Mouse (Mus musculus): ENCODE measurements around the gene Hsf2.

Hsf2 gene

DNA sequence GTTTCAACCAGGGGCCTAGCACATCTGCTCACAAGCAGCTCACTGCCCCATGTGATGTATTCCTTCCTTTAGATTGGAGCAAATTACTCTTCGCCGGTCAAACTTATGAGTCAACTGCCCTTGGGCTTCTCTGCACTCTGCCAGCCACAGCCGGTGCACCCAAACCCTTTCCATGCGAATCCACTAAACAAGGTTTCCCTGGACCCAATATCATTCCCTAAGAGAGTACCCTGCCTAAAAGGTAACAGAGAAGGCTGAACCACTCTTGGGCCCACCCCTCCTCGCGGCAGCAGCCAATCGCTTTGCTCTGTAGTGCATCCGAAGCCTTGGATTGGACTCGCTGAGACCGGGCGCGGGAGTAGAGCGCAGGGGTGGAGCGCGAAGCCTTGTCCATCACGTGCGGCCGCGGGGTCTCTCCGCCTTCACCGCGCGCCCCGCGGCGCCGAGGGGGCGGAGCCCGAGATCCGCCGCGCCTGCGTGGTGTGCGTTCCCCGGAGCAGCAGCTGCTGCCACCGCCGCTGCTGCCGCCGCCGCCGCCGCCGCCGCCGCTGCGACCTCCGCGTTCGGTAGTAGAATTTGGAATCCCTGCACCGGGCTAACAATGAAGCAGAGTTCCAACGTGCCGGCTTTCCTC, at the start of gene Hsf2:
Gene Hsf2 (plus strand): TSS at position 478 of the 634 bp plus-strand sequence.
- peak; percentile 94 for DNase-seq

DNA sequence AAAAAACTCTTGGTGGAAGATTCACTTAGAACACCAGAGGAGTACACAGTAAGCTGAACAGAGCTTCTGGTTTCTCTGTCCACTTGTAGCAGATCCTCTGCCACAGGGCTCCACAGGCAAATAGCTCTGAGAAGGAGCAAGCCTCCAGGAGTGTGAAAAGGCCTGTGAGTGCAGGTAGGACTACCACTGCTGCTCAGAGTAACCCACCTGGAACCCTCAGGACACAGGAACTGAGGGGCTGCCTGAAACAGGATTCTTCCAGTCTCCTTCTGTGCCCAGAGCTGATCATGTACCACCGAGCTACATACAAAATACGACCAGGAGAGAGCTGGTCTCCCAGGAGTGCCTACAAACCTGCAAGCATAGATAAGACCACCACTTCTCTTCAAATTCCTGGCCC, 48.3 kb upstream of the Hsf2 start:
- no peak for DNase-seq

DNA sequence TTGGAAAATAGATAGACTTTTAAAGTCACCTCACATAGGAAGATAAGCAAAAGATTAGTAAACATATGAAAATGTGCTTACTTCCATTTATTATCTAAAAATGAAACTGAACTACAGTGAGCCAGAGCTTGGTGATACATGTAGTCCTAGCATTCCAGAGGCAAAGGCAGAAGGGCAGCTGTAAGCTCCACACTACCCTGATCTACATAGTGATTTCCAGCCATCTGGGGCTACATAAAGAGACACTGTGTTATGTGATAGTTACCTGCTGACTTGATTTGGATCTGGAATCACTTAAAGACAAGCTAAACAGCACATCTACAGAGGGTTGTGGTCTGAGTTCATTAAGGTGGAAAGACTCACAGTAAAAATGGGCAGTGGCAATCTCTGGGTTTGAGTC, 45.1 kb upstream of the Hsf2 start:
- DNase-seq: no peak

DNA sequence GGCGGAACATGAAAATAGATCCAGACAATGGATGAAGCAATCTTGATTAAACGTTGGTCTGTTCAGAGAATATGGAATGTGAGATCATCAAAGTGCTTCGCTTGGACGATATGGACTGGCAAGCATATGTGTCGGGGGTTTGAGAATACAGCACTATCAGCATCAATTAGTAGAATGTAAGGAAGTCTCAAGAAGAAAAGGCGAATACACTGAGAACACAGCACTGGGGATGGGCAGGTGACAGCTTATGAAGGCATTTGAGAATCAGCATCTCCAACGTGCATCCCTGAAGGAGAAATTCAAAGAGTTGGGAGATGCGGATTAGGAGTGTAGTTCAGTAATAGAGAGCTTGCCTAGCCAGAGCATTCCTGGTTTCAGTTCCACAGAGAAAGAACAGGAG, 41.8 kb upstream of the Hsf2 start:
- no peak for DNase-seq

DNA sequence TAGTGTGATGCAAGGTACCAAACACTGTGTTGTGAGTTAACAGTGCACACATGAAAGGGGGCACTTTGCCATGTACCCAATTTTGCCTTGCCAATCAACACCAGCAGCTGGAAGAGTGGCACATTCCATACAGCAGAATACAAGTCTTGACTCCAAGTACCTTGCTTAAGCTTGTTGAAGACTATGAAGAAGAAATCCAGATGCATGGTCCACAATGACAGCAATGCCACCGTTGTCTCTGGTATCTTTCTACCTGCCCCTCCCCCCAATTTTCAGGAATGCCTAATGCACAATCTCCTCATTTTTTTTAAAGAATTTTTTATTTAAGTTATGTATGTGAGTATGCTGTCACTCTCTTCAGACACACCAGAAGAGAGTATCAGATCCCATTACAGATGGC, 40.5 kb upstream of the Hsf2 start:
- no peak for DNase-seq

DNA sequence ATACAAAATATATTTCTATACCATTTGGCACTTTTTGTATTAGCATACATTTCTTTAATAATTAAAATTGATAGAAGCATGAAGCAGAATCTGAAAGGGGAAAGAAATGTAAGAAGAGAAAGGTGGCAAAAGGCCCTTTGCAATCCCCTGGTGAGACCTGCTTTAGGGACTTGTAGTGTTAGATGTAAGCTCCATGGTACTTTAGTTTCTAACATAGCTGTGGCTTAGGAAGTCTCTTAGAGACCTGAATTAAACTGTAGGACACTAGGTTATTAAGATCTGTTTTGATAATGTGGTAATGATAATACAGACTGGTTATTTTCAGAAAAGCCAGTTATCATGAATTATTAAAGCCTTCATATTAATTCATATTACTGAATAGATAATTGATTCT, 38.5 kb upstream of the Hsf2 start:
- DNase-seq: no peak

DNA sequence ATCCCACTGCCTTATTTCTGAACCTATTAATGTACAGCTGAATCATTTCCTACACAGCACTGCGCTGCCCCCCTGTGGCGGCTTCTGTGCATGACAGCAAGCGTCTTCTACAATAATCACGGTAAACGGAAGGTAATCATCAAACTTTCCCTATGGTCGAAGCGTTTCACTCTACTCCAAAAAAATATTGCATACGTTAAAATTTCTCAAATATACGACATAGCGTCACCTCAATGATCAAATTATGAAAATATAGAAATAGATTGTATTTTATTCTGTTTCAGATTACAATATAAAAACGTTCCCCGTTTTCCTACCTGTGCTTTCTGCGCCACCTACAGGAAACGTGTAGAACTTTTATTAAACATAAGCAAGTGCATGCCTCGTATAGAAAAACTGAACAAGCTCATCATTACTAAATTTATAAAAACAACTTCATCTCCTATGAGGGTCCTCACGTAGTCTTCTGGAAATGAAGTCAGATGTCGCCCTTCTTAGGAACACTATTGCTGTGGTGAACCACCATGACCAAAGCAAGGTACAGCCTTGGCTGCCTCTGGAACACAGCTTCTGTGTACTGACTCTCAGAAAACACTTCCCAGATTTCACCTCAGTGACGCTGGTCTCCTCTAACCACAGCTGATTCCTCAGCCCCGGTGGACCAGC, 38.0 kb upstream of the Hsf2 start:
- DNase-seq: peak; percentile 75

DNA sequence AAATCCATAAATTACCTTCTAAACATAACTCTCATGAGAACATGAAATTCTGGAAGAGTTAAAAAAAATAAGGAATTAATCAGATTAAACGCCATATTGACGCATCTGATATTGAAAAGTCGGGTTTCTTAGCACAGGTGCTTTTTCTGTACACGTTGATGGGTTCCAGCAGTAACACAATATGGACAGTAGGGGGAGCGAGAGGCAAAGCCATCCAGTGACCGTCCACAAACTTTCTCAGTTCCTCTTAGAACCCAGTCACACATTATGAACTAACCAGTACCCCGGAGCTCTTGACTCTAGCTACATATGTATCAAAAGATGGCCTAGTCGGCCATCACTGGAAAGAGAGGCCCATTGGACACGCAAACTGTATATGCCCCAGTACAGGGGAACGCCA, 22.9 kb upstream of the Hsf2 start:
- peak; percentile 50 for DNase-seq

DNA sequence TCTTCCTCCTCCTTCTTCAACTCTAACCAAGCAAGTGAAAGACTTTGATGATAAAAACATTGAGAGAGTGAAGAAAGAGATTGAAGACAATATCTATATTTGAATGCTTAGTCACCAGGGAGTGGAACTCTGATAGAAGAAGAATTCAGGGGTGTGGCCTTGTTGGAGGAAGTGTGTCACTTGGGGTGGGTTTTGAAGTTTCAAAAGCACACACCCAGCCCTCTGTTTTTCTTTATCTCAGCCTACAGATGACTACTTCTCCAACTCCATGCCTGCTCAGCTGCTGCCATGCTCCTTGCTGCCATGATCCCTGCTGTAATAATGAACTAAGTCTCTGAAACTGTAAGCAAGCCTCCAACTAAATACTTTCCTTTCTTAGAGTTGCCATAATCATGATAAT, 20.4 kb upstream of the Hsf2 start:
- no peak for DNase-seq

DNA sequence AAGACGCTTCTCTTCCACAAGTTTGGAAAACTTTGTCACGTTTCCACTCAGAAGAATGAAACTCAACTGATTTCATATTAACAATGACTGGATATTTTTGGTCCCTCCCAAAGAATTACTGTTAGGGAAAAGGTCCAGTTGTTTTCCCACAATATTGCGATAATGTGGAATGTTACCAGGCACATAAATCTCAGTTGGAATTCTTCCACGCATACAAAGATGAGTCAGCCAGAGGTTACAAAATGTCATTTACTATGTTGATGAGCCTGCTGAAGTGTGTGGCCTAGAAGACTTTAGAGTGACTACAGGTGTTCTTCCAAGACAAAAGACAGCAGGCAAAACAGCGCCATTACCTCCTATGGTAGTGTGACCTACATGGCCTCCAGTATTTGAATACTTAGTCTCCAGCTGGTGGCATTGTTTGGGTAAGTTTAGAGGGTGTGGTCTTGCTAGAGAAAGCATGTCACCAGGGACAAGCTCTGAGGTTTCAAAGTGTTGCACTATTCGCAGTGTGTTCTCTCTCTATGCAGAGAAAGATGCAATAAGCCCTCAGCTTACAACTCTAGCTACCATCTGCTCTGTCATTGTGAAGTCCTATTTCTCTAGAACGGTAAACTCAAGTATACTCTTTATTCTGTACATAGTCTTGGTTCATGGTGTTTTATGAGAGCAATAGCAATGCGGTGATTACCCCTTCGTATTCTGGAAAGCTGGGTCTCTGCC, 8.9 kb upstream of the Hsf2 start:
- no peak for DNase-seq

DNA sequence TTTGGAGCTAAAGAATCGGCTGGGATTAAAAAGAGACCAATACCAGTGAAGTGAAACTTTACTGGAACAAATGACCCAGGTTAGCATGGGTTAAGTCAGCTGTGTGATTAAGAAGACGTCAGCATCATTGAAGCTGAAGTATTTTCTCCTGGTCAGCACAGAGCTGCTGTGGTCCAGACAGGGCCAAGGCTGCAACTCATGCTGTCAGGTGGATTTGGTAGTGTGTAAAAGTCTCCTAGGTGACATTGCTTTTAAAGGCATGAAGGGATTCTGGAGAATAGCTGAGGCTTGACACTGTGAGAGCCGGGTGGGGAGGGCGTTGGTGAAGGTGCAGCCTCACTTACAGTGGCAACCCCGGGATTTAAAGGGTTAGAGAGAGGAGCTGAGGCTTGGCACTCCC, 4.5 kb upstream of the Hsf2 start:
- no peak for DNase-seq

DNA sequence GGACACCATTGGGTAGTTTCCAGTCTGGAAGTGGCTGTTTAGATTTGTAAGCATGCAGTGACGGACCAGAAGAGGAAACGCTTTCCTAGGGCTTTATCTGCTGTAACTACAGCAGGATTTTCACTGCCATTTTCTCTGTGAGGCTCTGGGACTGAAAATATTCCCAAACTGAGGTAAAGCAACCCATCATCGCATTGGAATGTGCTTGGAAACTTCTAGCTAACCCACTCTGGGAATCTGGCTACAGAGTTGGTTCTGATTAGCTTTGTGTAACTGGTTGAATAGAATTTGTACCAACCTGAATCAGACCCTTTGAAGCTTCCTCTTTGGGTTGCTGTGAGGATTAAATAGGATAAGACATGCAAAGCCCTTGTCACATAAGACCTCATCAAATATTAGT, 1.4 kb upstream of the Hsf2 start:
- no peak for DNase-seq

DNA sequence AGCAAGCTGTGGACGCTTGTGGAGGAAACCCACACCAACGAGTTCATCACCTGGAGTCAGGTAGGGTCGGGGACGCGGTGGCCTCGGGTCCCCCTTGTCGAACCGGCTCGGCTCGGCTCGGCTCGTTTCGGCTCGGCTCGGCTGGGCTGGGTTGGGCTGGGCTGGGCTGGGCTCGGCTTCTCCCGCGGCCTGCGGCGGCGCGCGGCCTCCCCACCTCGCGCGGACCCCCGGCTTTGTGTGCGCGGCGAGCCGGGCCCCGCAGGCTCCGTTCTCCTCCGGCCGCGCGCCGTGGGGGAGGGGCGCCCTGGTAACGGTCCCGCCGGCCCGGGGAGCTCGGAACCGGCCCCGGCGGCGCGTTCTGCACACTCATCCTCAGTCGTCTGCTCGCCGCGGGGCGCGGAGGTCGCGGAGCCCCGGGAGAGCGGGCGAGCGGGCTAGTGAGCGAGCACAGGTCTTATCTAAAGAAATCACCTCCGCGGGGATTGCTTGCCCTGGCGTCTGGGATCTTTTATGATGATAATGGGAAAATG, 422 bp downstream of the Hsf2 start:
- DNase-seq: peak; percentile 80

DNA sequence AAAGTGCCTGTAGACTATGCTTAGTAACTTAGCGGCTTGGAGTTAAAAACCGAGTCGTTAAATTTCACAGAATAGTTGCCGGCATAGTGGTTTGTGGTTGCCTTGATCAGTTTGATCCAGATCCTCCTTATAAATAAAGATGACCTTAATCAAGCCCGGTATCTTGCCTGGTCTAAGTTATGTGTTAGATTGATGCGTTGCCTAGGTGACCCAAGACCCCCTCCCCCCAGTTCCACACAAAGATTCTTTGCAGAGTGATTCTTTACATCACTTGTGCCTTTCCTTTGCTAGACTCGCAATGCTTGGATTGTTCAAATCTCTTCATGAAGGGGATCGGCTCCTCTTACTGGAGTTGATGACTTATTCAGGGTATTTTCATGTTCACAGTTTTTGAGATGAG, 1.0 kb downstream of the Hsf2 start:
- no peak for DNase-seq

DNA sequence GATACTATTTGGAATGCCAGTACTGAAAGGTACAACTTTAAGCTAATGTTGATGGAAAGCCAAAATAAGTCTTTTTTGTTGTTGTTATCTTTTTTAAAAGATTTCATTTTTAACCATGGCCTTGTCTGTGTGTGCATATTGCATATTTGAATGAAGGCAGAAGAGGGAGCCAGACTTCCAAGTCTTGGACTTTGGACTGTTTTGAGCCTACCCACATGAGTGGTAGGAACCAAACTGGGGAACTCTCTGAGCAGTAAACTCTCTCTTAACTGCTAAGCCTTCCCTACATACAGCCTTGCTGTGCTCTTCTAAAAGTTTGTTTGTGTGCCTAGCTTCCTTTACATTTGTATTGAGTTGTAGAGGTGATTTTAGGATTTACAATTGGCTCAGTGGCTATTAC, 2.4 kb downstream of the Hsf2 start:
- no peak for DNase-seq

DNA sequence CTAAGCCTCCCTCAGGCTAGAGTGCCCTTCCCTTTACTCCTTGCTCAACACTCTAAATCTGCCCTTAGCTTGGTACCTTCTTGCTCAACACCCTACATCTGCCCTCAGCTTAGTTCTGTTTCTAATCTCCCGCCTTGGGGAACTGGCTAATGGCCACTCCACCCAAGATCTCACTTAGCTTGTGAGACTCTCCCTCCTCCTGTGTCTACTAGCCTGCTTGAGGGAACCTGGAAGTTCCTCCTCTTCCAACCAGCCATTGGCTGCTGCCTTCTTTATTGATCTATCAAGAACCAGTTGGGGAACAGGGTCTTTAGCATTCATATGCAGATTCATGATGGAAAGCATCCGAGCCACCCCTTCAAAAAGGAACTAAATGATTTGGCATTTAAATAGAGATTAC, 5.9 kb downstream of the Hsf2 start:
- no peak for DNase-seq

DNA sequence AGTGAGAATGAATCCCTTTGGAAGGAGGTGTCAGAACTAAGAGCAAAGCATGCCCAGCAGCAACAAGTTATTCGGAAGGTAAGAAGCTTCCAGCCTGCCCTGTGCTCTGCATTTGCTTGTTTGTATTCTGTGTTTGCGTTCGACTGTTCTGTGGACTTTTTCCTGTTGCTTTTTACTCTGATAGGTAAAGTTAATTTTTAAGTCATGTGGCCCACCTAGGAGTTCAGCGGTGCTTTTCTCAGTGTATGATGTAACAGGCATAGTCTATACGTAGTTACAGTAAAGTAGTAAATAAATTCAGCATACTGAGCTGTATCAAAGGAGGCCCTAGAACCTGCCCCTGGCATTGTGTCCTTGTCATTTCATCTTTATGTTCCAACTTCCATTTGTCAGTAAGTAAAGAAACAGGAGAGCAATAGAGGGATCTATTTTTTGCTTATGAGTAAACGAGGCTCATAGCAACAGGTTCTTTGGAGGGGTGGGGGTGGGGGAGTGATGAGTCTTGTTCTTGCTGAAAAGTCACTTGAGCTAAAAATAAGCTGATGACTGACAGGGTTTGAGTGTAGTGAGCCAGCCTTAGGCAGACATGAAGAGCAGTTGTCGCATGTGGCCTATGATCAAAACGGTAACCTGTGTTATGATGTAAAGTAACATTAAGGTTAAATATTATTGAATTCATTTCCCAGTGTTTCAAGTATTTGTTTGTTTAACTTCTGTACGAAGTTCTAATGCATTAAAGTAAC, 13.4 kb downstream of the Hsf2 start:
- DNase-seq: no peak

DNA sequence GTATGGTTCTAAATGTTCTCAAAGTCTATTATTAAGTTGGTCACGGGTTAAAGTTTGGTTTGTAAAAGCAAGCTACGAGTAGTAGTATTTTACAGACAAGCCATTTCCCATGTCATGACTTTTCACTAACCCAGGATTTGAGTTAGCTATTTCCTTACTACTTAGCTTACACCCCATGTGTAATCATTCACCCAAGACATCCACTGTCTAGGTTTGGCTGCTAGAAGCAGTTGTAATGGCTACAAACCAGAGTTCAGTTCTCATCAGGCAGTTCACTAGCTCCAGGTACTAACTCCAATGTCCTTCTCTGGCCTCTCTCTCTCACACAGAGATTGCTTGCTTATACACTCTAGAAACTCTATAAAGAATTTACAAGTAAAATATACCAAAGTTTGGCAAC, 28.4 kb downstream of the Hsf2 start:
- DNase-seq: no peak

DNA sequence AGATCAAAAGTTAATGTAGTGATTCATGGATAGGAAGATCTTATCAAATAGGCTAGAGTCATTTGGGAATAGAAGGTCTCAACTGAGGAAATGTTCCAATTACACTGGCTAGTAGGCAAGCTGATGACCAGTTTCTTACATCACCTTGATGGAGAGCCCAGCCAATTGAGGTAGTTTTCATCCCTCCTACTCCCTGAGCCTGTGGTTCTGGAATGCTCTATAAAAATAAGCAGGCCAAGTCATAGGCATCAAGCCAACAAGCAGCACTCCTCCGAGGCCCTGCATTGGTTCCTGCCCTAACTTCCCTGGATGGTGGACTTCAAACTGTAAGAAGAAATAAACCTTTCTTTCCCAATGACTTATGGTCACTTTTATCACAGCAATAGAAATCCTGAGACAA, 29.1 kb downstream of the Hsf2 start:
- no peak for DNase-seq

DNA sequence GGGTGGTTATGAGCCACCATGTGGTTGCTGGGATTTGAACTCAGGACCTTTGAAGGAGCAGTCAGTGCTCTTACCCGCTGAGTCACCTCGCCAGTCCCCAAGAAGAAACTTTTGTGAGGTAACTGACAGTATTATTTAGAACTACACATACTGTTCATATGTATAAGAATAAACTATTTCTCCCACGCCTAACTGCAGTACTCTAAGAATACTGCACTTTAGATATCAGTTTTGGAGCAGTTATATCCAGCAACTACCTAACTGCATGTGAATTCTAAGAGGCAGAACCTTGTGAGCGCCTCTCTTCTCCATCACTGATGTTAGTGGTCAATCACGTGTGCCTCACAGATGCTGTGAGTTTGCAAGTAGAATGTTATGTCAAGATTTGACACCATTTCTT, 40.3 kb downstream of the Hsf2 start:
- no peak for DNase-seq

DNA sequence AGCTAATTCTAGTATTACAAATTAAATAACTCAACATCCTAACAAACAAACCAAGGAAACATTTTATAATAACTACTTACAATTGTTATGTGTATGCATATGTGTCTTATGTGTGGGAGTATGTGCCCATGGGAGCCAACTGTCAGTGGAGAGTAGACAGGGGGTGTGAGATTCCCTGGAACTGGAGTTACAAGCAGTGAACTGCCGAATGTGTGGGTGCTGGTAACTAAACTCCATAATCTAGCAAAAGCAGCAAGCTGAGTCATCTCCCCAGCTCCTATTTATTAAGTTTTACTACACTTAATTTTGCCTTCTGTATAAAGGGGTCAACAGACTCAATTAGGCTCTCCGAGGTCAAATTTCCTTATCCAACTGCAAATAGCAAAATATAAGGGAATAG, 44.9 kb downstream of the Hsf2 start:
- no peak for DNase-seq

DNA sequence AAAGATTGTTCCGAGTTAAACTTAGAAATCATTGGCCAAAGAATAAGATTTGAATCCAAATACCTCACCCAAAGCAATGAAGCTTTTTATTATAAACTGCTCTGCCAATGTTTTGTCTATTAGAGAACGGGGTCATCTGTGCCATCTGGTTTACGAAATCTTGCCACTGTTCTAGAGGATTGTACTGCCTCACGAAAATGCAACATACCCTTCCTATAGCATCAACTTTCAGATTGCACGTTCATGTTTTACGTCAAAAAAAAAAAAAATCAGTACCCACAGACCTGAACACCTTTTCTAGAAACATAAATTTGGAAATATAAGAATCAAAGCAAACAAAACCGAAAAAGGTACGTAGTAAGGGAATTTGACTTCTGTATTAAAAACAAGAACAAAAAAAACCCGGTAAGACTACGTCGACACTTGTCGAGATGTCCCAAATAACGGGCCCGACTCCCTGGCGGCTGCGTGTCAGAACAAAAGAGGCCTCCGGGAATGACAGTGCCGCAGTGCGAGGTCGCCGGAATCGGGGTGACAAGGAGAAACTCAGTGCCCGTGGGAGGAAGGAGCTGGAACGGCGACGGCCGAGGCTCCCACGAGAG, 45.5 kb downstream of the Hsf2 start:
- no peak for DNase-seq
